8 mouse cellular contexts compared by ENCODE assay signal in genomic region chr1:161248685-161249084, GRCm38 (mm10). TPM values are rescaled to one million over a fixed set of nuclear protein-coding genes. Genes with fewer than 3 reads are reported as not detected.
DNase-seq lines count a peak whose midpoint lies in the region; ATAC-seq and TF ChIP-seq lines count a peak whose summit lies in the region.

No protein-coding gene starts in this region.

- ATAC-seq in G1E (ENCODE audit: extremely low read depth, insufficient number of reproducible peaks, low FRiP score, poor library complexity, severe bottlenecking) = no peak
- ATAC-seq in heart, embryonic 16.5 days (replicated peaks; ENCODE audit: extremely low read depth, insufficient read depth, low FRiP score) = no peak
- ATAC-seq in liver, embryonic 16.5 days (ENCODE audit: low read depth) = no peak
- no peak for ATAC-seq in frontal cortex, adult (ENCODE audit: low TSS enrichment)

- H3K27me3 ChIP-seq in G1E (ENCODE audit: insufficient read depth, low read length) = no peaks in the 10 kb centered on the region
- H3K27me3 ChIP-seq in heart, embryonic 16.5 days (ENCODE audit: control insufficient read depth, insufficient read depth, low read length) = no peaks in the 10 kb centered on the region
- H3K27me3 ChIP-seq in liver, embryonic 16.5 days (ENCODE audit: control insufficient read depth, insufficient read depth, low read depth, low read length) = no peaks in the 10 kb centered on the region

- peak overlapping the region; percentile 96 for H3K4me3 ChIP-seq in G1E (ENCODE audit: low read depth, low read length)
- peak overlapping the region; percentile 88; the same call in 1 of the 2 replicates for H3K4me3 ChIP-seq in heart, embryonic 16.5 days (ENCODE audit: low read length)
- H3K4me3 ChIP-seq in liver, embryonic 16.5 days (ENCODE audit: low read depth, low read length) = peak overlapping the region; percentile 90

- H3K4me1 ChIP-seq in G1E (ENCODE audit: insufficient read depth, low read depth, low read length) = peaks cover 74% of the 10 kb centered on the region
- peaks cover 20% of the 10 kb centered on the region for H3K4me1 ChIP-seq in heart, embryonic 16.5 days (ENCODE audit: control insufficient read depth, insufficient read depth, low read length)
- peaks cover 49% of the 10 kb centered on the region for H3K4me1 ChIP-seq in liver, embryonic 16.5 days (ENCODE audit: control insufficient read depth, low read depth, low read length)

- H3K4me2 ChIP-seq in heart, embryonic 16.5 days (ENCODE audit: low read depth, low read length) = peak overlapping the region; percentile 81
- peak overlapping the region; percentile 71 for H3K4me2 ChIP-seq in liver, embryonic 16.5 days (ENCODE audit: low read depth, low read length)

- 38% methylated on average over 7 of the region's 7 CpGs for WGBS in heart, embryonic 16.5 days
- WGBS in liver, embryonic 16.5 days (ENCODE audit: insufficient replicate concordance) = 30% methylated on average over 7 of the region's 7 CpGs

- TF ChIP-seq CTCF in G1E (IDR thresholded peaks at IDR 0.05; ENCODE audit: low read depth, low read length) = no peak

- DNase-seq in embryo, embryonic 10.5 days (ENCODE audit: low spot score) = peak; percentile 12
- no peak for DNase-seq in embryo, embryonic 9.5 days (ENCODE audit: extremely low spot score)
- DNase-seq in G1E (ENCODE audit: low spot score) = no peak
- no peak for DNase-seq in cerebellum, postnatal 14 days
- no peak for DNase-seq in spleen, adult 12 weeks (ENCODE audit: low spot score)

- H3K36me3 ChIP-seq in G1E (replicated peaks) = peaks cover 53% of the 10 kb centered on the region
- H3K36me3 ChIP-seq in heart, embryonic 16.5 days (ENCODE audit: control insufficient read depth, insufficient read depth) = peaks cover 11% of the 10 kb centered on the region
- peaks cover 6% of the 10 kb centered on the region for H3K36me3 ChIP-seq in liver, embryonic 16.5 days (ENCODE audit: control insufficient read depth, insufficient read depth)

- no peak overlapping the region for H3K9ac ChIP-seq in heart, embryonic 16.5 days (ENCODE audit: low read length)
- peak overlapping the region; percentile 94 for H3K9ac ChIP-seq in liver, embryonic 16.5 days (ENCODE audit: low read depth, low read length)

- H3K27ac ChIP-seq in heart, embryonic 16.5 days (ENCODE audit: low read length) = no peak overlapping the region
- peak overlapping the region; percentile 90; the same call in 1 of the 2 replicates for H3K27ac ChIP-seq in liver, embryonic 16.5 days (ENCODE audit: low read length)

- no peaks in the 10 kb centered on the region for H3K9me3 ChIP-seq in G1E (replicated peaks)
- no peaks in the 10 kb centered on the region for H3K9me3 ChIP-seq in heart, embryonic 16.5 days (replicated peaks; ENCODE audit: control insufficient read depth, low read length)
- no peaks in the 10 kb centered on the region for H3K9me3 ChIP-seq in liver, embryonic 16.5 days (replicated peaks; ENCODE audit: control insufficient read depth, low read length)

RNA-seq across cellular contexts. Expression of gene Prdx6, which starts 2.3 kb away (rescaled TPM):
- 255 and 275 TPM in 2 replicates for total RNA-seq in G1E (2014; fragmentation: Nextera tagmentation)
- total RNA-seq in G1E (2017) = 560 and 599 TPM in 2 replicates
- polyA plus RNA-seq in G1E (2012) = 37.6 and 51.6 TPM in 2 replicates
- 319 and 331 TPM in 2 replicates for polyA plus RNA-seq in heart, embryonic 16.5 days (2015; fragmentation: Nextera tagmentation; extraction: Ambion mirVana)
- 383 and 398 TPM in 2 replicates for polyA plus RNA-seq in liver, embryonic 16.5 days (2015; fragmentation: Nextera tagmentation; extraction: Ambion mirVana)
